Mouse (Mus musculus): Measurements from ENCODE around the gene Ccnt1. TPM values are rescaled to one million over a fixed set of nuclear protein-coding genes. Genes with fewer than 3 reads are reported as not detected.

Ccnt1 gene
- total and polyA plus RNA-seq, 3 experiments: 19.5 to 63.2 (median 44.0) TPM

- peaks cover 17 to 49% of the 10 kb centered on the region in 2 experiments for H3K36me3 ChIP-seq (ENCODE audit: control insufficient read depth in 1 of 2, insufficient read depth in 2 of 2, low read length in 2 of 2)
- H3K4me1 ChIP-seq (ENCODE audit: control insufficient read depth in 1 of 2, insufficient read depth in 2 of 2, low read length in 2 of 2): peaks cover 30 to 58% of the 10 kb centered on the region in 2 experiments
- H3K79me2 ChIP-seq (ENCODE audit: control insufficient read depth, insufficient read depth, low read length, poor library complexity): peaks cover 56% of the 10 kb centered on the region
- peak overlapping the region; percentile 92 for H3K27ac ChIP-seq (ENCODE audit: control insufficient read depth, low read depth, low read length)
- peak; percentile 87 for DNase-seq (ENCODE audit: low read depth, low spot score)
- no peaks in the 10 kb centered on the region for H3K27me3 ChIP-seq (ENCODE audit: control insufficient read depth in 1 of 2, insufficient read depth in 2 of 2, low read length in 2 of 2)
- peak overlapping the region; percentile 72 for H3K9ac ChIP-seq (ENCODE audit: control insufficient read depth, low read depth, low read length, poor library complexity, severe bottlenecking)
- H3K9me3 ChIP-seq (replicated peaks; ENCODE audit: insufficient read depth, low read length): no peaks in the 10 kb centered on the region
- H3K4me3 ChIP-seq (ENCODE audit: control insufficient read depth in 1 of 2, insufficient read depth in 1 of 2, low read depth in 2 of 2, low read length in 2 of 2): peak overlapping the region; percentile 40
- TF ChIP-seq ZNF384 (IDR thresholded peaks at IDR 0.05; ENCODE audit: low read depth, low read length): no peak
- peak; percentile 76 for TF ChIP-seq SIN3A (IDR thresholded peaks at IDR 0.05; ENCODE audit: low read length)
- TF ChIP-seq EP300 (IDR thresholded peaks at IDR 0.05; ENCODE audit: low read depth in 1 of 2, low read length in 2 of 2): no peak; a peak in 1 of 4 replicates
- peak; percentile 91 for TF ChIP-seq MAZ (IDR thresholded peaks at IDR 0.05; ENCODE audit: low read depth, low read length)
- no peak for TF ChIP-seq RAD21 (IDR thresholded peaks at IDR 0.05; ENCODE audit: low read depth, low read length)
- TF ChIP-seq RCOR1 (IDR thresholded peaks at IDR 0.05; ENCODE audit: low read depth, low read length): no peak
- peak; percentile 22; the same call in 1 of the 2 replicates for TF ChIP-seq GATA1 (IDR thresholded peaks at IDR 0.05; ENCODE audit: low read depth, low read length)
- TF ChIP-seq MAX (IDR thresholded peaks at IDR 0.05; ENCODE audit: low read length): 0 out of 2 replicates have a peak, but pooled peaks have one; percentile 29
- no peak for TF ChIP-seq MYB (IDR thresholded peaks at IDR 0.05; ENCODE audit: low read depth, low read length)
- no peak for TF ChIP-seq POLR2AphosphoS5 (IDR thresholded peaks at IDR 0.05; ENCODE audit: borderline replicate concordance, low read depth, low read length)
- no peak for TF ChIP-seq NRF1 (IDR thresholded peaks at IDR 0.05; ENCODE audit: insufficient read depth, low read depth, low read length, poor library complexity, severe bottlenecking)
- TF ChIP-seq POLR2AphosphoS2 (IDR thresholded peaks at IDR 0.05; ENCODE audit: low read length): no peak
- peak; percentile 24; the same call in 1 of the 2 replicates for TF ChIP-seq MXI1 (IDR thresholded peaks at IDR 0.05; ENCODE audit: low read depth, low read length)
- no peak for TF ChIP-seq GABPA (IDR thresholded peaks at IDR 0.05; ENCODE audit: low read depth, low read length)
- TF ChIP-seq MEF2A (IDR thresholded peaks at IDR 0.05; ENCODE audit: extremely low read depth, insufficient replicate concordance, low read depth, low read length, poor library complexity, severe bottlenecking): no peak
- no peak; the same call in 1 of the 2 replicates for TF ChIP-seq ETS1 (IDR thresholded peaks at IDR 0.05; ENCODE audit: low read depth, low read length)
- TF ChIP-seq CHD1 (IDR thresholded peaks at IDR 0.05; ENCODE audit: low read depth, low read length): no peak; the same call in 1 of the 2 replicates
- TF ChIP-seq CTCF (IDR thresholded peaks at IDR 0.05 in 2 of 3, conservative IDR thresholded peaks at IDR 0.05 in 1 of 3; ENCODE audit: control insufficient read depth in 1 of 3, insufficient read depth in 1 of 3, low read depth in 2 of 3, low read length in 3 of 3, poor library complexity in 1 of 3, severe bottlenecking in 1 of 3): no peak
- TF ChIP-seq MAFK (IDR thresholded peaks at IDR 0.05; ENCODE audit: borderline replicate concordance, low read depth, low read length): no peak
- TF ChIP-seq SMC3 (IDR thresholded peaks at IDR 0.05; ENCODE audit: low read depth, low read length): no peak
- TF ChIP-seq ZMIZ1 (IDR thresholded peaks at IDR 0.05; ENCODE audit: low read depth, low read length): 0 out of 2 replicates have a peak, but pooled peaks have one; percentile 63
- no peak for TF ChIP-seq ZC3H11A (IDR thresholded peaks at IDR 0.05; ENCODE audit: low read depth, low read length)
- TF ChIP-seq ZKSCAN1 (IDR thresholded peaks at IDR 0.05; ENCODE audit: low read depth, low read length): no peak
- no peak for TF ChIP-seq USF2 (IDR thresholded peaks at IDR 0.05; ENCODE audit: borderline replicate concordance in 1 of 2, insufficient read depth in 1 of 2, low read depth in 1 of 2, low read length in 2 of 2)
- no peak for TF ChIP-seq BHLHE40 (IDR thresholded peaks at IDR 0.05; ENCODE audit: borderline replicate concordance, low read depth, low read length)
- no peak for TF ChIP-seq KAT2A (conservative IDR thresholded peaks at IDR 0.05; ENCODE audit: low read depth, low read length)
- no peak for TF ChIP-seq CHD2 (IDR thresholded peaks at IDR 0.05; ENCODE audit: low read length)
- no peak for TF ChIP-seq JUND (IDR thresholded peaks at IDR 0.05; ENCODE audit: low read depth, low read length)
- TF ChIP-seq POLR2A (IDR thresholded peaks at IDR 0.05; ENCODE audit: control insufficient read depth in 1 of 2, insufficient read depth in 1 of 2, low read depth in 1 of 2, low read length in 2 of 2, poor library complexity in 1 of 2): no peak; a peak in 1 of 4 replicates
- no peak for TF ChIP-seq ELF1 (IDR thresholded peaks at IDR 0.05; ENCODE audit: low read depth, low read length)
- TF ChIP-seq HCFC1 (IDR thresholded peaks at IDR 0.05; ENCODE audit: low read depth, low read length): peak; percentile 54
- TF ChIP-seq TBP (IDR thresholded peaks at IDR 0.05; ENCODE audit: low read depth, low read length): no peak
- 0 out of 2 replicates have a peak, but pooled peaks have one; percentile 26 for TF ChIP-seq MYC (IDR thresholded peaks at IDR 0.05; ENCODE audit: low read depth, low read length)
- TF ChIP-seq E2F4 (IDR thresholded peaks at IDR 0.05; ENCODE audit: borderline replicate concordance, low read depth, low read length): no peak
- 0 out of 2 replicates have a peak, but pooled peaks have one; percentile 43 for TF ChIP-seq UBTF (IDR thresholded peaks at IDR 0.05; ENCODE audit: borderline replicate concordance, insufficient read depth, low read depth, low read length)
- TF ChIP-seq USF1 (IDR thresholded peaks at IDR 0.05; ENCODE audit: low read depth, low read length): no peak
These were observed 31.6 kb upstream of the Ccnt1 start for GRCm38 (mm10) chr15:98602191-98602881.
